Mouse (Mus musculus): ENCODE data around the gene Tbc1d17.
"Not testable (repeated sequence)": the region's sequence is repeated elsewhere in the genome, so short reads cannot be mapped to it uniquely, and the experiment has no call there.

The Tbc1d17 gene

DNA sequence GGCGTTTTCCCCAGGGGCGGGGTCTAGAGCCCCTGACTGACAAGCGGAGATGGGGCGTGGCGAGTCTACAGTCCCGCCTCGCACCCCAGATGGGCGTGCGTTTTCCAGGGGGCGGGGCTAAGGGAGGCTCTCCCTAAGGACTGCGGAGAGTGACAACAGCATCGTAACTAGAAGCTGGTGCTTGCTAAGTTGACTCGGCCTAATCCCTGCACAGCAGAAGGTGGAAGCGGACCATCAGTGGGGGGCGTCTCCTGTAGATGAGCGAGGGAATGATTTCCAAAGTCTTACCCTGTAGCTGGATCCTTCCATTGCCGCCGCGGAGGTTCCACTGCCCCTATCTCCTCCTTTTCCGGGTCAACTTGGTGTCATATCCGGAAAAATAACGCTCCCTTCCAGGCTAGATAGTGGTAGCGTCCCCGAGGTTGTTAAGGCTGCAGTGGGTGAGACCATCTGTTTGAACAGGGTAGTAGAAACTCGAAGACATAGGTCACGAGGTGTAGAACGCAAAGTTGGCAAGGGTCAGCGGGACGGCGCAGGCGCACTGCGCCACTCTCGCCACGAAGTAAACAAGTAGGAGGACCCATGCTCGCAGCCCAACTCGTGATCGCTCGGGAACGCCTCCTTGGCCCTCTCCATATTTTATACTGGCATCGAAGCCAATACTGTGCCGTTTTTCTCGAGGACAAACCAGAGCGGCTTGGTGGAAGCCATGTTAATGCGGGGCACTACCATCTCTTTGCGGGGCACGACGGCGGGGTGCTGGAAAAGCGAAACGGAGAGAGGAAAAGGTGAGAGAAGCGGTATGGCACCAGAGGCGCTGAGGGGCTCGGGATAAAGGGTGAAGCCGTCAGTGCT, at the start of gene Tbc1d17, which contains the start of gene Akt1s1:
Gene Tbc1d17 (minus strand): TSS at position 519 of the 855 bp plus-strand sequence.
Gene Akt1s1 (plus strand): TSS at position 431 of the 855 bp plus-strand sequence.
- DNase-seq (ENCODE audit: low spot score in 2 of 2) = peak; percentile 98 to 99

DNA sequence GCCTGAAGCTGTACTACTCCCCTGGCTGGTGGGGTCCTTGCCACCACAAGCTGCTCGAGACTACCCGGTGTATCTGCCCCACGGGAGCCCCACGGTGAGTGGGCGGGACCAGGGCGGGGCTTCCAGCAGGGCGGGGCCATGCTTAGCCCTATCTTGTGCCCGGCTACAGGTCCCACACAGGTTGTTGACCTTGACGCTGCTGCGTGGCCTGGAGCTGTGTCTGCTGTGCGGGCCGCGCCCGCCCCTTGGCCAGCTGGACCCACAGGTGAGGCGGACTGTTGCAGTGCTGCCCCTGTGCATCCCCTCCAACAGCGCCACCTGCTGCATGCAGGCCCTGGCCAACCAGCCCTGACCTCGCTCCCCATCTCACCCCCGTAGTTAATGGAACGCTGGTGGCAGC, 49.7 kb upstream of the Tbc1d17 start:
- no peak for DNase-seq (ENCODE audit: low spot score in 2 of 2)

GRCm38 (mm10) chr7:44896499-44896898, 47.6 kb upstream of the Tbc1d17 start:
- no peak for DNase-seq (ENCODE audit: low spot score in 2 of 2)

DNA sequence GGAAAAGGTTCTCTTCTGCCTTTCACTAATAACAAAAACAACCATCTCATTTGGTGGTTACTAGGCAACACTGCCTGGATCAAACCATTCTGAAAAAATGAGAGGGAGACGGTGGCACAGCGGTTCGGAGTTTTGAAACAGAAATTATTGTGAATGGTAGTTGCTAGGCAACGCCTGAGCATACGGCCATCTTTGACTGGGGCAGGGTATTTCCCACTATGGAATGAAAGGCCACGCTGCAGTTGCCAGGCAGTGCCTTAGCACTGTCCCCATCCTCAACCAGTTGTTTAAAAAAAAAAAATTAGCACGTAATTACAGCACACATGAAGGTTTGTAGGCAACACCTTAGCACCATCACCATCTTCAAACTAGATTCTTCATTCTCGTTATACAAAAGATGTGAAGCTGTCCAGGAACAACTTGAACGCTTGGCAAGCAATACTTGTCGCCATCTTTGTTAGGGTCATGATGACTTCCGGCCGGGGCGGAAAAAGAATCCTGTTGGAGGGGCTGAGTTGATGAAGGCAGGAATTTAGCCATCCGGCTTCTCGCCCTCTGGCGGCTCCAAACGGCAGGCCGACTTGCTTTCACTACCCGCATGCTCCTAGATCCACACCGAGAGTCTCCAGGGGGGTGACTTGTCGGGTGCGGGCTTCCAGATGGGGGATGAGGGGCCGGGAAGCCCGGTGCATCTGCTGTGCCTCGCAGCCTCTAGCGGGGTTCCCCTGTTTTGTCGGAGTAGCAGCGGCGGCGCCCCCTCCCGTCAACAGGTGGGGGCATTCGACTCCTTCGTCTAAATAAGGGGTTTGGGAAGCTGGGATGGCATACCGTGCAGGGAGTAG, 46.9 kb upstream of the Tbc1d17 start, which contains the start of gene Fuz:
Gene Fuz (plus strand): TSS at position 487 of the 842 bp plus-strand sequence.
- peak; percentile 87 to 88 for DNase-seq (ENCODE audit: low spot score in 2 of 2)

DNA sequence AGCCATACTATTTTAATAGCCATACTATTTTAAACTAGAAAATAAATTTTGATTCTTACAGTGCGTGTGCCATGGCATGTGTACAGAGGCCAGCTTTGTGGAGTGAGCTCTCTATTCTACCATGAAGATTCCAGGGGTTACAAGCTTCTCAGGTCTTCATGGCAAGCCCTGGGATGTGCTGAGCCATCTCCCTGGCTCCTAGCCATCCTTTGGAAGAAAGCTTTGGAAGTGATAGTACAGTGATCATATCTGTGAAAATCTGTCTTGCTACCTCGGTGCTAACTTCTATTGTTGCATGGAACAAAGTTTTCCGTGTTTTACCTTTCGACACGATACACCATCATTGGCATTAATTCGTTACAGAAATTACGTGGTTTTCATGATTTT, 46.3 kb upstream of the Tbc1d17 start:
- no peak for DNase-seq (ENCODE audit: low spot score in 2 of 2)

DNA sequence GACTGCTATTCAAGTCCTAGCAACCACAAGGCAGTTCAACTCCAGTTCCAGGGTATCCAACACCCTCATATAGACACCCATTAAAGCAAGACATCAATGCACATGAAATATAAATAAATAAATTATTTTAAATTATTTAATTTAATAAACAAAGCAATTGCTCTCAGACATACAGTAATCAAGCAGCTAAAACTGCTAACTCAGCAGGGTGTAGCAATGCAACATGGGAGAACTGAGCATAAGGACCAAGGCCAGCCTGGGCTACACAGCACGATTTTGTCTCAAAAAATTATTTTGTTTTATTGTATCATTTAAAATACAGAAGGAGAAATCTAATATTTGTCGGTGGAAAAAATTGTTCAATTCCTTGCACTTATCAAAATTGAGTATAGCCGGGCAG, 45.3 kb upstream of the Tbc1d17 start:
- no peak for DNase-seq (ENCODE audit: low spot score in 2 of 2)

DNA sequence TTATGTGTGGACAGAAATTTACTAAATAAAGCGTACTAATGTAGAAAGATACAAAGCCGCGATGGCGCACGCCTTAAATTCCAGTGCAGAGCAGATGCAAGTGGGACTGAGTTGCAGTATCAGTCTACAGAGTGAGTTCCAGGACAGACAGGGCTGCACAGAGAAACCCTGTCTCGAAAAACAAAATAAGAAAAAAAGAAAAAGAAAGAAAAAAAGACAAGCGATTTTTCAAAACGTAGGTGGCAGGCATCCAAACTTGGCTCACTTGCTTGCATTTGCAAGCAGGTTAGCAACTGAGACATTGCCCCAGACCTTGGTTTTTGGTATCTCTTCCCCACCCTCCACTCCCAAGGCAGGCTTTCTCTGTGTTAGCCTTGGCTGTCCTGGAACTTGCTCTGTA, 44.3 kb upstream of the Tbc1d17 start:
- no peak for DNase-seq (ENCODE audit: low spot score in 2 of 2)

DNA sequence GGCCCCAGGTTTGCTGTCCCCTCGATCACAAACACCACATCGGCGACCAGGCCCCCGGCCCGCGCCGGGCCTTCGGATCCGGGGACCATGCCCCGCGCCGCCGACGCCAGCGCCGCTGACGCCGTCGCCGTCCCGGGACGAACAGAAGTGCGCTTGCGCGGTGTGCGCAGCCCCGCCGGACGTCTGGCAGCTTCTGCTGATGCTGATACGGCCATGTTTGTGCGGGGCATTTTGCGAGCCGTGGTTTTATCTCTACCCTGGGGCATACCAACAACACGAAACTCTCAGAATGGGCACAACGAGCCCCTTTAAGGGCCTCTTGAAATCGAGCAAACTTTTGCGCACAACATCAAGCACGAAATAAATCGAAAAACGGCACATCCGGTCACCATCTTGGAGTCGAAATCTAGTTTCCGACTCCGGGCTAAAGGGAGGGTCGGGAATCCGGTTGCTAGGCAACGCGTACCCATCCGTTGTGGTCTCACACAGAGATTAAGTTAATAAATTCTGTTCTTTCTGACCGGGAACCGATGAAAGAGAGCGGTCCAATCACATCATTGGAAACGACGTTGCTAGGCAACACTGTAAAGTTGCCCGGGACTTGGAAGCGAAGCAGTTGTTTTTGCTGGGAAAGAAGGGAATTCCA, 43.5 kb upstream of the Tbc1d17 start, which contains the start of gene Med25:
Gene Med25 (minus strand): TSS at position 437 of the 646 bp plus-strand sequence.
- peak; percentile 88 to 89 for DNase-seq (ENCODE audit: low spot score in 2 of 2)

- no peak for DNase-seq (ENCODE audit: low spot score in 2 of 2)
These were observed 42.7 kb upstream of the Tbc1d17 start for GRCm38 (mm10) chr7:44891611-44892010.

GRCm38 (mm10) chr7:44890737-44891136, 41.9 kb upstream of the Tbc1d17 start:
- no peak for DNase-seq (ENCODE audit: low spot score in 2 of 2)

DNA sequence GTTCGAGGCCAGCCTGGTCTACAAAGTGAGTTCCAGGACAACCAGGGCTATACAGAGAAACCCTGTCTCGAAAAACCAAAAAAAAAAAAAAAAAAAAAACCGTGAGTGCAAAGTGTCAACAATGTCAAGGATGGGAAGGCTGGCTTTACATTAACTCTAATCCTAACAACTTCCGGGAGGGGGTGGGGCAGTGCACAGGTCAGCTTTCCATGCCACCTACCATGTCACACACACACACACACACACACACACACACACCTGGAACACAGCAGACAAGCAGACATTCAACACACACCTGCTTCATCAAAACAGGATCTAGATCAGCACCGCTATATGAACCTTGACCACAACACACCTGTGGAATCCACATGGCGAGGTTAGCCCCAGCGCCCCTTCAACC, 41.3 kb upstream of the Tbc1d17 start:
- DNase-seq (ENCODE audit: low spot score in 2 of 2) = no peak

DNA sequence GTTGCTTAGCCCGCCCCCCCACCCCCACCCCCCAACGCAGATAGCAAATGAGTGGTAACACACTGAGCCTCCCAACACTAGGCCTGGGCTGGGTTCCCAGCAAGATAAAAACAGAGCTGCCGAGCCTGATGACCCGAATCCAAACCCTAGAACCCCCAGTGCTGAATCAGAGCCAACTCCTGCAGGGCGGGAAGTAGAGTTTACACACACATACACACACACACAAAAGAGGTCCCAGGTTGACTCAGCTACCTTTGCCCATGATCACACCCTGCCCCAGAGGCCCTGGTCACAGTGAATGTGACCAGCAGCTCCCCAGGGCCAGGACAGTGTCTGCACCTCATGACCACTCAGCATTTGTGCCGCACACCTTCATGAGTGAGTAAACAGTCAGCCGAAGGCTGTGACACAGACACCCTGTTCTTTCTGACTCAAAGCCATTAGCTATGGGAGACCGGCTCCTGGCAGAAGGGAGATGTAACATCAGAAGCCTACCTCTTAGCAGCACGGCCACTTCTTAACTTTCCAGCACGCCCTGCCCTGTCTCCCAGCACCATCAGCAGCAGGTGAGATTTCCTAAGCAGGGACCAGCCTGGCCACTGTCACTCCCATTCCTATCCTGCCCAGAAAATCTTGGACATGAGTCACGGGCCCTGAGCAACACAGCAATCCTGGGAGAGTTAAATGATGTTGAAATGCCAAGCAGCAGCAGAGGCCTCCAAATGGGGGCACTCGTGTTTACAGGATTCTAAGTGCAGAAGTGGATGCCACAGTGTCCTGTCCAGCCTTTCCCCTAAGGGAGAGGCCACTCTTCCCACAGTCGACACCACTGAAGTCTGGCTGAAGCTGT, 39.6 kb upstream of the Tbc1d17 start:
- DNase-seq (ENCODE audit: low spot score in 2 of 2) = no peak

- DNase-seq (ENCODE audit: low spot score in 2 of 2) = no peak
These were observed 38.1 kb upstream of the Tbc1d17 start for GRCm38 (mm10) chr7:44886964-44887363.

- no peak for DNase-seq (ENCODE audit: low spot score in 2 of 2)
These were observed 35.8 kb upstream of the Tbc1d17 start for GRCm38 (mm10) chr7:44884637-44885036.

DNA sequence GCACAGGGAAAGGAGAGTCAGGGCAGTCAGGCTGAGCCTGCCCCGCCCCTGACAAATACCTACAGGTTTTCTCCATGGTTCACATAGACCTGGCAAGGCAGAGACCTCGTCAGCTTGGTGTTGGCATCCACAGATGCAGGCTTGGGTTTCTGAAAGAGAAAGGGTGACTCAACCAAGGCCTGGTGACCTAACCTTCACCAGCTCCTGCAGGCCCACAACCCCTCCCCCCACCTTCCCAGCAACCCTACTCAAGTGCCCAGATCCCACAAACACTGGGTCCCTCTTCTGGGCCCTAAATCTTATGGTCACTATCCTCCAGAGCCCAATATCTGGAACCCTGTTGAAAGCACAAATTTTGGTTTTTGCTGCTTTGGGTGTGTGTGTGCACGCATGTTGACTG, 34.2 kb upstream of the Tbc1d17 start:
- DNase-seq (ENCODE audit: low spot score in 2 of 2) = no peak

DNA sequence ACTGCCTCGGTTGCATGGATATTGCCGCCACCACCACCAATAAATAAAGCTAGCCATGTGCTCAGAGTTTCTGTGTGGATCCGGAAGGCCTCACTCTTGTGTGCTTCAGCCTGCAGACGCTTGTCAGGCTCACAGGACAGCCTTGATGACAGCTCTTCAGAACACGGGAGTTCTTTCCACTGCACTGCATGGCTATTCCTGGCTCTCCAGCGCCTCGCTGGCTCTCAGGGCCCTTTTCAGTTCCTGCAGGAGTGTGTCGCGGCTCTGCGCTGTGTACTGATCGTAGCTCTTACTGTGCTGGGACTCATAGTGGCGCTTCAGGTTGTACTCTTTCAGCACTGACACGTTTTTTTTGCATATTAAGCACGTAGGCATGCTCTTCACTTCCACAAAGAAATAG, 29.0 kb upstream of the Tbc1d17 start:
- DNase-seq (ENCODE audit: low spot score in 2 of 2) = no peak

GRCm38 (mm10) chr7:44871774-44872173, 22.9 kb upstream of the Tbc1d17 start:
- not testable (repeated sequence) for DNase-seq (ENCODE audit: low spot score in 2 of 2)

GRCm38 (mm10) chr7:44871181-44871580, 22.3 kb upstream of the Tbc1d17 start:
- no peak for DNase-seq (ENCODE audit: low spot score in 2 of 2)

DNA sequence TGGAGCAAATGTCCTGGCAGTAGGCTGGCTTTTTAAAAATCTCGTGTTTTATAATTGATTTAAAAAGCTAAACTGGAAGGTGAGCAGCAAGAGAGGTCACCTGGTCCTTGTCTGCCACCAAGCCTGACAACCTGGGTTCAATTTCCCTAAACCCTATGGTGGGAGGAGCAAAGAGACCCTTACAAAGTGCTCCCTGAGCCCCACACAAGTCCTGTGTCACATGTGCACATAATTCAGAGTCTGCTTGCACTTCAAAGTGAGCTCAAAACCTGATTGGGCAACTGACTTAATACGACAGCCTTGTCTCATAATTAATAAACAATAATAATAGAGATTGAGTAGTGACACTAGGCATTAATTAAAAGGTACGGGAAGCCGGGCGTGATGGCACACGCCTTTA, 21.7 kb upstream of the Tbc1d17 start:
- DNase-seq (ENCODE audit: low spot score in 2 of 2) = no peak

- DNase-seq (ENCODE audit: low spot score in 2 of 2) = peak; percentile 92
These were observed 21.0 kb upstream of the Tbc1d17 start, which contains the start of gene Ptov1 for GRCm38 (mm10) chr7:44869697-44870528. TSS of gene Ptov1 (minus strand) at chr7:44869788.
